Mouse (Mus musculus): Measurements from ENCODE around the gene Rnf213. TPM values are rescaled to one million over a fixed set of nuclear protein-coding genes. Genes with fewer than 3 reads are reported as not detected.

Gene Rnf213
- total and polyA plus RNA-seq, 2 experiments from 2014 or later, result 4.5 to 36.7 TPM

- Histone ChIP-seq H3K4me3 (ENCODE audit: low read depth, low read length) (no peak overlapping the region), H3K27me3 (ENCODE audit: control insufficient read depth, insufficient read depth, low read length) (no peaks in the 10 kb centered on the region), H3K36me3 (replicated peaks; ENCODE audit: control insufficient read depth, insufficient read depth, low read length) (no peaks in the 10 kb centered on the region), H3K4me1 (ENCODE audit: control insufficient read depth, insufficient read depth) (peaks cover 3% of the 10 kb centered on the region; the same call in 1 of the 2 replicates), H3K9me3 (replicated peaks; ENCODE audit: control insufficient read depth, low read length) (no peaks in the 10 kb centered on the region), H3K27ac (ENCODE audit: low read depth) (no peak overlapping the region), H3K4me2 (ENCODE audit: low read depth, low read length) (no peak overlapping the region), H3K9ac (replicated peaks; ENCODE audit: low read depth, low read length) (no peak overlapping the region)
- TF ChIP-seq EP300 (IDR thresholded peaks at IDR 0.05; ENCODE audit: low read depth) (no peak), CTCF (IDR thresholded peaks at IDR 0.05; ENCODE audit: low read depth) (no peak)
- no peak for DNase-seq (ENCODE audit: low spot score)
- no peak for ATAC-seq (ENCODE audit: insufficient read depth, low read depth)
- 61% methylated on average over 8 of the region's 8 CpGs for WGBS
Measured at GRCm38 (mm10) chr11:119522779-119523178, 129.9 kb downstream of the Rnf213 start.

- no peak overlapping the region for H3K27ac ChIP-seq (ENCODE audit: low read depth)
- H3K4me1 ChIP-seq (ENCODE audit: control insufficient read depth, insufficient read depth), result peaks cover 3% of the 10 kb centered on the region; the same call in 1 of the 2 replicates
- ATAC-seq (ENCODE audit: insufficient read depth, low read depth) (no peak), DNase-seq (ENCODE audit: low spot score) (no peak)
- WGBS, result 79% methylated on average over 3 of the region's 3 CpGs
- no peak overlapping the region for H3K4me2 ChIP-seq (ENCODE audit: low read depth, low read length)
- no peaks in the 10 kb centered on the region for H3K9me3 ChIP-seq (replicated peaks; ENCODE audit: control insufficient read depth, low read length)
- no peak overlapping the region for H3K9ac ChIP-seq (replicated peaks; ENCODE audit: low read depth, low read length)
- no peaks in the 10 kb centered on the region for H3K27me3 ChIP-seq (ENCODE audit: control insufficient read depth, insufficient read depth, low read length)
- TF ChIP-seq EP300 (IDR thresholded peaks at IDR 0.05; ENCODE audit: low read depth) (no peak), CTCF (IDR thresholded peaks at IDR 0.05; ENCODE audit: low read depth) (no peak)
- H3K36me3 ChIP-seq (replicated peaks; ENCODE audit: control insufficient read depth, insufficient read depth, low read length), result no peaks in the 10 kb centered on the region
- no peak overlapping the region for H3K4me3 ChIP-seq (ENCODE audit: low read depth, low read length)
Measured at GRCm38 (mm10) chr11:119523392-119523791, 130.5 kb downstream of the Rnf213 start.

- Histone ChIP-seq H3K9me3 (replicated peaks; ENCODE audit: control insufficient read depth, low read length) (no peaks in the 10 kb centered on the region), H3K4me2 (ENCODE audit: low read depth, low read length) (peak overlapping the region; percentile 75), H3K4me1 (ENCODE audit: control insufficient read depth, insufficient read depth) (peaks cover 3% of the 10 kb centered on the region; the same call in 1 of the 2 replicates), H3K4me3 (ENCODE audit: low read depth, low read length) (peak overlapping the region; percentile 54), H3K36me3 (replicated peaks; ENCODE audit: control insufficient read depth, insufficient read depth, low read length) (no peaks in the 10 kb centered on the region), H3K27me3 (ENCODE audit: control insufficient read depth, insufficient read depth, low read length) (no peaks in the 10 kb centered on the region), H3K9ac (replicated peaks; ENCODE audit: low read depth, low read length) (peak overlapping the region; percentile 47; the same call in 1 of the 2 replicates), H3K27ac (ENCODE audit: low read depth) (no peak overlapping the region)
- no peak for TF ChIP-seq CTCF (IDR thresholded peaks at IDR 0.05; ENCODE audit: low read depth)
- no peak for TF ChIP-seq EP300 (IDR thresholded peaks at IDR 0.05; ENCODE audit: low read depth)
- DNase-seq (ENCODE audit: low spot score) (peak; percentile 90), ATAC-seq (ENCODE audit: insufficient read depth, low read depth) (peak; percentile 98)
- under 1% methylated on average over 33 of the region's 33 CpGs for WGBS
Measured at GRCm38 (mm10) chr11:119524545-119524949, 131.6 kb downstream of the Rnf213 start.

- no peaks in the 10 kb centered on the region for H3K9me3 ChIP-seq (replicated peaks; ENCODE audit: control insufficient read depth, low read length)
- no peak overlapping the region for H3K4me2 ChIP-seq (ENCODE audit: low read depth, low read length)
- no peaks in the 10 kb centered on the region for H3K36me3 ChIP-seq (replicated peaks; ENCODE audit: control insufficient read depth, insufficient read depth, low read length)
- no peak for DNase-seq (ENCODE audit: low spot score)
- peaks cover 3% of the 10 kb centered on the region; the same call in 1 of the 2 replicates for H3K4me1 ChIP-seq (ENCODE audit: control insufficient read depth, insufficient read depth)
- H3K27ac ChIP-seq (ENCODE audit: low read depth), result no peak overlapping the region
- H3K27me3 ChIP-seq (ENCODE audit: control insufficient read depth, insufficient read depth, low read length), result no peaks in the 10 kb centered on the region
- ATAC-seq (ENCODE audit: insufficient read depth, low read depth), result no peak
- H3K4me3 ChIP-seq (ENCODE audit: low read depth, low read length), result no peak overlapping the region
- WGBS, result 75% methylated on average over 14 of the region's 14 CpGs
- H3K9ac ChIP-seq (replicated peaks; ENCODE audit: low read depth, low read length), result no peak overlapping the region
- TF ChIP-seq EP300 (IDR thresholded peaks at IDR 0.05; ENCODE audit: low read depth), result no peak
- TF ChIP-seq CTCF (IDR thresholded peaks at IDR 0.05; ENCODE audit: low read depth), result no peak
Measured at GRCm38 (mm10) chr11:119526068-119526966, 133.4 kb downstream of the Rnf213 start.

- H3K4me2 ChIP-seq (ENCODE audit: low read depth, low read length), result no peak overlapping the region
- no peaks in the 10 kb centered on the region for H3K9me3 ChIP-seq (replicated peaks; ENCODE audit: control insufficient read depth, low read length)
- no peak for TF ChIP-seq CTCF (IDR thresholded peaks at IDR 0.05; ENCODE audit: low read depth)
- no peak for TF ChIP-seq EP300 (IDR thresholded peaks at IDR 0.05; ENCODE audit: low read depth)
- WGBS, result 55% methylated on average over 11 of the region's 11 CpGs
- H3K4me3 ChIP-seq (ENCODE audit: low read depth, low read length), result no peak overlapping the region
- H3K9ac ChIP-seq (replicated peaks; ENCODE audit: low read depth, low read length), result no peak overlapping the region
- no peaks in the 10 kb centered on the region for H3K36me3 ChIP-seq (replicated peaks; ENCODE audit: control insufficient read depth, insufficient read depth, low read length)
- H3K27me3 ChIP-seq (ENCODE audit: control insufficient read depth, insufficient read depth, low read length), result no peaks in the 10 kb centered on the region
- peaks cover 3% of the 10 kb centered on the region; the same call in 1 of the 2 replicates for H3K4me1 ChIP-seq (ENCODE audit: control insufficient read depth, insufficient read depth)
- DNase-seq (ENCODE audit: low spot score), result no peak
- no peak for ATAC-seq (ENCODE audit: insufficient read depth, low read depth)
- H3K27ac ChIP-seq (ENCODE audit: low read depth), result no peak overlapping the region
Measured at GRCm38 (mm10) chr11:119528930-119529329, 136.0 kb downstream of the Rnf213 start.
